Mouse (Mus musculus) testis, adult 10 weeks (tissue): ENCODE data around the gene Zfp972. TPM values are rescaled to one million over a fixed set of nuclear protein-coding genes. Genes with fewer than 3 reads are reported as not detected.

Source experiments
- polyA plus RNA-seq: library from polyadenylated mRNA; stranded (reverse); fragments of 350-450 nt; fragmentation: Illumina TruSeq; extraction: RNeasy Lipid Tissue Mini Kit (QIAGEN cat#74804); gene quantifications from one replicate; pipeline ENCODE4 v1.2.3, GENCODE M21; 2014; ENCODE audit warnings: low read depth, low replicate concordance

Gene Zfp972
- polyA plus RNA-seq, result 0.48 TPM

DNA sequence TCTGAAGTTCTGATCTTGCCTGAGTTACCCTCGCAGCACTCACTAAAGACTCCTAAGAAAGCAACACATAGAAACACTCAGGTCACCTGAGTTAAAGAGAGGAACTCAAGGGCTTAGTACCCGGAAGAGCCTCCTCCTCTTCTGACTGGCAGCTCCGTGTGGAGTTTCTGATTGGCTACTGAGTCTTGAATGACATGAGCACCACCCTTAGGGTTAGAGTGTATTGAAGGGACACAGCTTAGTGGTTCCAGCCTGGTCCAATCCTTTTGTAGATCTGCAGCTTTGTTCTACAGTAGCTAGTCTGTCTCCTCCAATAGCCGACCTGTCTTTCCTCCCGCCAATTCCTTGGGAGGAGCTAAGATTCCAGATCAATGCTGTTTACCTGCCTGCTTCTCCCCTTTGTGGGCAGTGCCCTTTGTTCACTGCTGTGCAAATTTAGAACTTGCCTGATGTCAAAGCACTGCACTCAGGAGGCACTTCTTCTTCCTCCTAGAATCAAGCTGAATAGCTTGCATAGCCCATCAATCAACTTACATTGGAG, at the start of gene Zfp972:
TSS of gene Zfp972 (minus strand) at position 51 of the 541 bp plus-strand sequence.

DNA sequence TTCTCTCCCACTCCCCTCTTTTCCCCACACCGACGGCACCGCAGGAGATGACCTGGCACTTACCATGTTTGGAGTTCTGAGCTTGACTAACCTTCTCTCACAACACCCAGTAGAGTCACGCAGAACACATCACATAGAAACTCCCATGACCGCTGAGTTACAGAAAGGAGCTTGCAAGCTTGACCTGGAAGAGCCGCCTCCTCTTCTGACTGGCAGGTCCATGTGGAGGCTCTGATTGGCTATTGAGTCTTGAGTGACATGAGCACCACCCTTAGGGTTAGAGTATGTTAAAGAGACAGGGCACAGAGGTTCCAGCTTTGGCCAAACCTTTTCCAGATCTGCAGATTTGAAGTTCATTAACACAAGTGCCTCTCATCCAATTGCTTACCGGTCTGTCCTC, 31.7 kb upstream of the Zfp972 start, which contains the start of gene Gm14326:
TSS of gene Gm14326 (minus strand) at position 153 of the 400 bp plus-strand sequence.

DNA sequence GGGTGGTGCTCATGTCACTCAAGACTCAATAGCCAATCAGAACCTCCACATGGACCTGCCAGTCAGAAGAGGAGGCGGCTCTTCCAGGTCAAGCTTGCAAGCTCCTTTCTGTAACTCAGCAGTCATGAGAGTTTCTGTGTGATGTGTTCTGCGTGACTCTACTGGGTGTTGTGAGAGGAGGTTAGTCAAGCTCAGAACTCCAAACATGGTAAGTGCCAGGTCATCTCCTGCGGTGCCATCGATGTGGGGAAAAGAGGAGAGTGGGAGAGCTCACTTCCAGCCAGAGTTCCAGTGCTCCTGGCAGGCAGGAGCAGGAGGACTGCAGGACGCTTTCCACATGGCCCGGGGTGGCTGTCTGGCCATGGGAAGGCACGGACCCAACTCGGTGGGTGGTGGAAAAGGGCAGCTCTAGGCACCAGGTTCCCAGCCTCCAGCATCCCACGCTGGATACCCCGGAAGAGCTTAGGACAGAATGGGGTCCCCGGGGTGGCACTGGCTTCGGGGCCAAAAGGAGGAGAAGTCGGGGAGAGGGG, 28.3 kb downstream of the Zfp972 start, which contains the start of gene Gm14327:
TSS of gene Gm14327 (plus strand) at position 51 of the 533 bp plus-strand sequence.

Other genes with a start within 250 kb of the Zfp972 start
- 1.6 TPM for gene Gm14322, start 166.3 kb downstream of the Zfp972 start, polyA plus RNA-seq
- 18.7 TPM for gene Gm14325, start 85.3 kb downstream of the Zfp972 start, polyA plus RNA-seq
- 1.5 TPM for gene Gm14327, start 28.5 kb downstream of the Zfp972 start, polyA plus RNA-seq
- gene Gm14326, start 31.7 kb upstream of the Zfp972 start, polyA plus RNA-seq, result 6.8 TPM
- gene Zfp971, start 97.7 kb upstream of the Zfp972 start, polyA plus RNA-seq, result 7.7 TPM
- 3.3 TPM for gene Zfp931, start 152.9 kb upstream of the Zfp972 start, polyA plus RNA-seq
- gene Phactr3, start 193.4 kb upstream of the Zfp972 start, polyA plus RNA-seq, result 10.6 TPM